Mouse (Mus musculus) MEL (cell line): ENCODE measurements at regions not wholly inside any gene's neighbourhood (a gene's known extent, or its start where the extent isn't known, plus 50 kb on each side); places are given as distances from the start of the nearest gene placed in this dataset.

Experiments used
- DNase-seq: peaks from one replicate; pipeline ENCODE4 v3.0.0; 2011; ENCODE audit warnings: low read depth, low spot score
- H3K27ac ChIP-seq: 2 replicates; pipeline ENCODE4 v1.5.1; 2012; ENCODE audit warnings: low read depth, mild to moderate bottlenecking, control low read depth, low read length, moderate library complexity; ENCODE audit not compliant: control insufficient read depth
- H3K27me3 ChIP-seq, 2 experiments: fragments of 150-350 bp in 1 of 2; sonication (generic) in 1 of 2; 2 replicates each; pipeline ENCODE4 v1.6.1; 2012; ENCODE audit warnings: low read length in 2 of 2, mild to moderate bottlenecking in 2 of 2, improper control_type of control experiment in 1 of 2, moderate library complexity in 1 of 2; ENCODE audit not compliant: insufficient read depth in 2 of 2, control insufficient read depth in 1 of 2
- H3K36me3 ChIP-seq, 2 experiments: 2 replicates each; pipeline ENCODE4 v1.6.1; 2012 to 2014; ENCODE audit warnings: low read length in 2 of 2, improper control_type of control experiment in 1 of 2, inconsistent platforms in 1 of 2, mild to moderate bottlenecking in 1 of 2; ENCODE audit not compliant: insufficient read depth in 2 of 2, control insufficient read depth in 1 of 2
- H3K4me1 ChIP-seq, 2 experiments: fragments of 150-350 bp in 1 of 2; sonication (generic) in 1 of 2; 2 replicates each; pipeline ENCODE4 v1.6.1; 2012; ENCODE audit warnings: low read length in 2 of 2, improper control_type of control experiment in 1 of 2, mild to moderate bottlenecking in 1 of 2; ENCODE audit not compliant: insufficient read depth in 2 of 2, control insufficient read depth in 1 of 2
- H3K4me3 ChIP-seq, 2 experiments: fragments of 150-350 bp in 1 of 2; sonication (generic) in 1 of 2; 2 replicates each; pipeline ENCODE4 v1.5.1; 2012; ENCODE audit warnings: low read depth in 2 of 2, low read length in 2 of 2, mild to moderate bottlenecking in 2 of 2, moderate library complexity in 2 of 2, control low read depth in 1 of 2, improper control_type of control experiment in 1 of 2; ENCODE audit not compliant: control insufficient read depth in 1 of 2, insufficient read depth in 1 of 2
- H3K79me2 ChIP-seq: 2 replicates; pipeline ENCODE4 v1.6.1; 2012; ENCODE audit warnings: mild to moderate bottlenecking, low read length, moderate library complexity; ENCODE audit not compliant: control insufficient read depth, poor library complexity, insufficient read depth
- H3K9ac ChIP-seq: 2 replicates; pipeline ENCODE4 v1.6.1; 2012; ENCODE audit warnings: low read depth, mild to moderate bottlenecking, control low read depth, low read length, moderate library complexity; ENCODE audit not compliant: control insufficient read depth, poor library complexity, severe bottlenecking
- H3K9me3 ChIP-seq: fragments of 150-350 bp; sonication (generic); replicated peaks from 2 replicates; pipeline ENCODE4 v1.6.1; 2012; ENCODE audit warnings: mild to moderate bottlenecking, low read length, improper control_type of control experiment, moderate library complexity; ENCODE audit not compliant: insufficient read depth
- CHD1 ChIP-seq: IDR thresholded peaks from 2 replicates; pipeline ENCODE4 v1.6.1; 2012; ENCODE audit warnings: low read depth, mild to moderate bottlenecking, inconsistent platforms, low read length, improper control_type of control experiment
- E2F4 ChIP-seq: IDR thresholded peaks from 2 replicates; pipeline ENCODE4 v1.6.1; 2011; ENCODE audit warnings: low read depth, low read length, improper control_type of control experiment, borderline replicate concordance
- ELF1 ChIP-seq: IDR thresholded peaks from 2 replicates; pipeline ENCODE4 v1.6.1; 2014; ENCODE audit warnings: low read depth, mild to moderate bottlenecking, inconsistent platforms, low read length, improper control_type of control experiment, moderate library complexity
- ETS1 ChIP-seq: IDR thresholded peaks from 2 replicates; pipeline ENCODE4 v1.6.1; 2012; ENCODE audit warnings: low read depth, mild to moderate bottlenecking, inconsistent platforms, low read length, improper control_type of control experiment, moderate library complexity
- GATA1 ChIP-seq: IDR thresholded peaks from 2 replicates; pipeline ENCODE4 v1.6.1; 2011; ENCODE audit warnings: low read depth, low read length, improper control_type of control experiment
- MAFK ChIP-seq: IDR thresholded peaks from 2 replicates; pipeline ENCODE4 v1.6.1; 2011; ENCODE audit warnings: low read depth, mild to moderate bottlenecking, low read length, improper control_type of control experiment, borderline replicate concordance
- MAX ChIP-seq: IDR thresholded peaks from 2 replicates; pipeline ENCODE4 v1.6.1; 2011; ENCODE audit warnings: low read length, improper control_type of control experiment
- MAZ ChIP-seq: IDR thresholded peaks from 2 replicates; pipeline ENCODE4 v1.6.1; 2012; ENCODE audit warnings: low read depth, mild to moderate bottlenecking, inconsistent platforms, low read length, improper control_type of control experiment
- MXI1 ChIP-seq: IDR thresholded peaks from 2 replicates; pipeline ENCODE4 v1.6.1; 2011; ENCODE audit warnings: mild to moderate bottlenecking, low read depth, low read length, improper control_type of control experiment
- MYC ChIP-seq: IDR thresholded peaks from 2 replicates; pipeline ENCODE4 v1.6.1; 2011; ENCODE audit warnings: low read depth, mild to moderate bottlenecking, low read length, improper control_type of control experiment, moderate library complexity
- NRF1 ChIP-seq: IDR thresholded peaks from 2 replicates; pipeline ENCODE4 v1.6.1; 2014; ENCODE audit warnings: low read depth, mild to moderate bottlenecking, inconsistent platforms, low read length, improper control_type of control experiment, moderate library complexity; ENCODE audit not compliant: poor library complexity, insufficient read depth, severe bottlenecking
- POLR2AphosphoS5 ChIP-seq: IDR thresholded peaks from 2 replicates; pipeline ENCODE4 v1.6.1; 2012; ENCODE audit warnings: low read depth, borderline replicate concordance, mild to moderate bottlenecking, inconsistent platforms, low read length, moderate library complexity, mixed read lengths
- SMC3 ChIP-seq: IDR thresholded peaks from 2 replicates; pipeline ENCODE4 v1.6.1; 2011; ENCODE audit warnings: low read depth, low read length, improper control_type of control experiment
- UBTF ChIP-seq: IDR thresholded peaks from 2 replicates; pipeline ENCODE4 v1.6.1; 2012; ENCODE audit warnings: low read depth, mild to moderate bottlenecking, inconsistent platforms, low read length, improper control_type of control experiment, moderate library complexity, borderline replicate concordance; ENCODE audit not compliant: insufficient read depth
- USF2 ChIP-seq, 2 experiments: IDR thresholded peaks; 2 replicates each; pipeline ENCODE4 v1.6.1; 2011 to 2012; ENCODE audit warnings: improper control_type of control experiment in 2 of 2, low read length in 2 of 2, borderline replicate concordance in 1 of 2, inconsistent platforms in 1 of 2, low read depth in 1 of 2, mild to moderate bottlenecking in 1 of 2; ENCODE audit not compliant: insufficient read depth in 1 of 2
- ZC3H11A ChIP-seq: IDR thresholded peaks from 2 replicates; pipeline ENCODE4 v1.6.1; 2012; ENCODE audit warnings: low read depth, mild to moderate bottlenecking, inconsistent platforms, low read length, improper control_type of control experiment
- ZMIZ1 ChIP-seq: IDR thresholded peaks from 2 replicates; pipeline ENCODE4 v1.6.1; 2012; ENCODE audit warnings: low read depth, mild to moderate bottlenecking, inconsistent platforms, low read length, improper control_type of control experiment, moderate library complexity

DNA sequence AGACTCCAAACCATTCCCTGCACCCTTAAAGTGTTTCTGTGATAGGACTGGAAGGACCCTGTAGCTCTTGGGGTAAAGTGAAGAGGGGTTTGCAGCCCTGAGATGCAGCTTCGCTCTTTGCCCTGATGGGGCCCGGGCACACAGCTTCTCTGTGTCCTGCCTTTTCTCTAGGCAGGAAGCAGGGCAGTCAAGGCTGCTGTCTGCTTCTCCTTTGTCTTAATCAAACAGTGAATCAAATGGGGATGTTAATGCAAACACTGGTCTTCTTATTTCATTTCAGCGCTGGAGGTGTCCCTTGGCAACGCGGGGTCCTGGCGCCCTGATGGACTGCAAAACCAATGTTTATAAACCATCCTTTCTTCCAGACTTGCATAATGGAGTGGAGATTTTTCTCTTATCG, 200.6 kb upstream of the Tle4 start:
- Histone ChIP-seq H3K79me2 (no peaks in the 10 kb centered on the region), H3K9me3 (no peaks in the 10 kb centered on the region), H3K9ac (no peak overlapping the region), H3K4me3 (no peak overlapping the region), H3K27ac (no peak overlapping the region), H3K27me3 (no peaks in the 10 kb centered on the region), H3K4me1 (no peaks in the 10 kb centered on the region), H3K36me3 (no peaks in the 10 kb centered on the region)
- no peak for TF ChIP-seq ZMIZ1
- no peak for TF ChIP-seq MYC
- TF ChIP-seq SMC3 = no peak
- TF ChIP-seq UBTF = no peak
- TF ChIP-seq MAZ = no peak
- TF ChIP-seq ELF1 = no peak
- no peak for TF ChIP-seq ZC3H11A
- TF ChIP-seq ETS1 = no peak
- no peak for TF ChIP-seq POLR2AphosphoS5
- TF ChIP-seq MAFK = no peak
- TF ChIP-seq MAX = no peak
- TF ChIP-seq CHD1 = no peak
- no peak for TF ChIP-seq USF2 (IDR thresholded peaks at IDR 0.05; ENCODE audit: borderline replicate concordance in 1 of 2, insufficient read depth in 1 of 2, low read depth in 1 of 2, low read length in 2 of 2)
- TF ChIP-seq MXI1 = no peak
- no peak for TF ChIP-seq E2F4
- TF ChIP-seq NRF1 = no peak
- no peak for DNase-seq

DNA sequence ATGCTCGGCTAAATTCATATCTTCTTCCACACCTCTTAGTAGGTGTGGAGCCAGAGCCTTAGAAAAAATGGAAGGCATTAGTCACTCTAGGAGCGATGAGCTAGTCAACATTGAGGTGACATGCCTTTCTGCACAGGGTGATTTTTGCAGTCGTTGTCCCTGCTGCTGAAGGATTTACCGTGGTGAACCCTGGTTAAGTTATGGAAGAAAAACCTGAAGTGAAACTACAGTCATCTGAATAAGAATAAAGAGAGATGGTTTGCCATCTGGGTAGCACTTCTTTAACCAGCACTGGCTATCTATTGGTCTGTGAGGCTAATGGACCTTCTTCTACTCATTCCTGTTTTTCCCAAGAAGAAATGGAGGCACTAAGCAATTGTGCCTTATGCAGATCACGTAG, 198.1 kb upstream of the Tle4 start:
- H3K79me2 ChIP-seq = no peaks in the 10 kb centered on the region
- no peak for DNase-seq
- no peaks in the 10 kb centered on the region for H3K4me1 ChIP-seq
- TF ChIP-seq UBTF = no peak
- no peak for TF ChIP-seq SMC3
- no peak for TF ChIP-seq GATA1
- TF ChIP-seq, all 39 proteins: peak for 0
- Histone ChIP-seq H3K9me3 (no peaks in the 10 kb centered on the region), H3K27ac (no peak overlapping the region), H3K36me3 (no peaks in the 10 kb centered on the region), H3K4me3 (no peak overlapping the region), H3K27me3 (no peaks in the 10 kb centered on the region), H3K9ac (no peak overlapping the region)
